Mouse (Mus musculus) stomach, postnatal 0 days (tissue): ENCODE results near the gene Ank3.

ENCODE experiments used
- CTCF ChIP-seq: IDR thresholded peaks from 2 replicates; pipeline ENCODE4 v1.5.1; 2016; ENCODE audit warnings: antibody characterized with exemption, low read depth, mild to moderate bottlenecking, moderate library complexity
- EP300 ChIP-seq: optimal IDR thresholded peaks from 2 replicates; pipeline ENCODE3; 2016; ENCODE audit warnings: antibody characterized with exemption

DNA sequence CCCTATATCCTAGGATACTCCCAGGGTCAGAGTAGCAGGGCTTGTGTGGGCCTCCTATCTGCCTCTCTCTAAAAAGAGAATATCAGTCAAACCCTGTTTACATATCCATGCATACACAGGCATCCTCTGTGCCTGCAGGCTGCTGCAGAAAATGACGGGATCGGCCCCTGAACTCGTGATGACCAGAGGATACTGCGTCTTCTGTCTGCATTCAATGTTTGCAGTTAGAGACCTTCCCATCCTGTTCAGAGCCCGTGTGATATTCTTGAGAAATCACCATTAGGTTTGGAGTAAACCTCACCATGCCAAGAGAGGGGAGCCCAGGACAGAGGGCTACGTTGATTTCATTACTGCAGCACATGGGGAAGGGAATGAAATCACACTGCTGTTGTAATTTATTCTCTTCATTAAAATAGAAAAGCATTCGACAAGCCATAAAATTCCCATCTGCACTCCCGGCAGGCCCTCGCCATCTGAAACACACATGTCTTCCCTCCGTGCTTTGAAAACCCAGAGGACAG lies 331.8 kb downstream of the Ank3 start:
- TF ChIP-seq CTCF, result no peak
- no peak for TF ChIP-seq EP300
